Mouse (Mus musculus): ENCODE data around the gene Tbkbp1.

DNA sequence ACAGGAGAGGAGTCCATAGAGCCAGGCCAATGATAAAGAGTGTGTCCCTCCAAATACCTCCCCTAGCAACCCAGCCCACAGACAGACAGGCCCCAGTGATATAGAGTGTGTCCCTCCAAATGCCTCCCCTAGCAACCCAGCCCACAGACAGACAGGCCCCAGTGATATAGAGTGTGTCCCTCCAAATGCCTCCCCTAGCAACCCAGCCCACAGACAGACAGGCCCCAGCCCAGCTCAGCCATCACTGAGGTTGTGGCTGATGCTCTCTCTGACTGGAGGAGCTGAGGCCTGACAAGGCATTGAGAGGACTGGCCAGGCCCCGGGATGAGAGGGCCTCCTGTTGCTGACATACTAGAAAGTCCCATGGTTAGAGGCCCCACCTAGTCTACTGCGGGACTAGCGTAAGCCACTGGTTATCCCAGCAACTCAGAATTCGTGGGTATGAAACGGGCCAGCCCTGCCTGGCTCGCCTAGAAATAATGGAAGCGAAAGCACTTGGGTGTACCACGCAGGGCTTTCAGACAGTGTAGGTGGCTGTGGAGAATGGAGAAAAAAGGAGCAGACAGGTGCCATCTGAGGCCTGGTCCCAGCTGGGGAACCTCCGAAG lies 38.7 kb downstream of the Tbkbp1 start:
- TF ChIP-seq CTCF (conservative IDR thresholded peaks at IDR 0.05; ENCODE audit: low read length) (no peak), NANOG (IDR thresholded peaks at IDR 0.05; ENCODE audit: borderline replicate concordance, low read length) (no peak)
